Mouse (Mus musculus) ovary, adult 2 months (tissue): Measurements from ENCODE around the gene Agt. TPM values are rescaled to one million over a fixed set of nuclear protein-coding genes. Genes with fewer than 3 reads are reported as not detected.

Source experiments
- polyA plus RNA-seq: library from polyadenylated mRNA; depleted of rRNA; stranded (reverse); fragments of >200 nt; gene quantifications from 2 replicates; pipeline ENCODE4 v1.2.3, GENCODE M21; 2012; rRNA removed

Agt gene
- 163 and 220 TPM in 2 replicates for polyA plus RNA-seq

DNA sequence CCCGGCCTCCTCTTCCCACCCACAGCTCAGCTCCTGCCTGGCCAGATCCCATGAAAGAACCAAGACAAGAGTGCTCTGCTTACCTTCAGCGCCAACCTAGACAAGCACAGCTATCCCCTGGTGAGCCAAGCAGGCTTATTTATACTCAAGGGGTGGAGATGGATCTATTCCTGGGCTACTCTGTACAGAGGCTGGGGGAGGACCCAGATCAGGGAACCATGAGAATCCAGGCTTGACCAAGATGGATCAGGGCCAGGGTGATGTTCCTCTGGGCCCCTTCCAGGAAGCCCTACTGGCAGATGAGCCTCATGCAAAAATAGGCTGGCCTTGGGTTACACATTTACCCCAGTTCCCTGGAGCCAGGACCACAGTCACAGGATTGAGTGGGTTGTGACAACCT is at the start of gene Agt:
Gene Agt (minus strand): TSS at position 114 of the 400 bp plus-strand sequence.

DNA sequence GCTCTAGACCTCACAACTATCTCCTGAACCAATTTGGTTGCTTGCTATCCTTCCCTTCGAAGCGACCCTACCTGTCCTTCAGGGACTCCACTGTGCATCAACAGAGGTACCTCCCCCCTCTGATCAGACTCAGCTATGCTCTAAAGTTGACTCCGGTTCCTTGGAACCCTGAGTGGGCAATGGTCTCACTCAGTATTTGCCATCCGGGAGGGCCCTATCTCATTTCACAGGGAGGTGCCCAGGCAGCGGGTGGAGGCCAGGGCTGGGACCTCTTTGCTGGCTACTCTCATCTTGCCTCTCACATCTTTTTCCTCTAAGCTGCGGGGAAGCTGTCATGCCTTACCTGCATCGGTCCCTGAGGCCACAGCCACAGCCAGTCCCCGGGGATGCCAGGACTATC is 6.3 kb upstream of the Agt start, which contains the start of gene Capn9:
Gene Capn9 (plus strand): TSS at position 301 of the 400 bp plus-strand sequence.

DNA sequence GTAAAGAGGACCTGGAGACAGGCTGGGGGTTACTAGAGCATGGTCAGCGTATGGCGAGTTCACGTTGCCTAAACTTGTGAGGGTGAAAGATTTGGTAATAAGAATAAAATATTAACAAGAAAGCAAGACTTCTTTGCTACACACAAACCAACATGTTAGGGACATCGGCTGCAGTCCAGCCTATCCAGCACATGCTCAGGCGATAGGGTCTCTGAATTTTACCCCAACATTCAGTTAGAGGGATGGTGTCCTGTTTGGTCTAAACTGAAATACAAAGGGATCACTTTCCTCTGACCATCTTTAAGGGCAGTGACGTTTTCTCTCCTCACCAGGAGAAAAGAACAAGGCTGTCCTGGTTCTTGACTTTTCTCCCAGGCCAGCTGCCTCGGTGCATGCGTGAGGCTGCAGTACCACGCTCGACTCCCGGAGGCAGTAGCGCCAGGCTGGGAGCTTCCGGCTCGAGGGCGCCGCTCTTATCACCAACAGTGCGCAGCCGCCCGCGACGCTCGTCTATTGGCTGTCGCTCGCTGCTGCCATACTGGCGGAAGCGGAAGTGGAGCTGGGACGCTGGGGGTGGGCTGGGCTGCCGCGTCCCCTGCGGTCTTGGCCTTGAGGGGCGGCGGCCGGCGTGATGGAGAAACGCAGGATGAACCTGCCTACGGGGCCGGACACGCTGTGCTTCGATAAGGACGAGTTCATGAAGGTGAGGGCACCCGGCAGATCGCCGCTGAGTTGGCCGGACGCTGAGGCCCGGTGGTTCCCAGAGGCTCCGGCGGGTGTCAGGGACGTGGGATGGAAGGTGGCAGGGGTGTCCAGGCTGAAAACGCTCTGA is 49.0 kb downstream of the Agt start, which contains the start of gene Cog2:
Gene Cog2 (plus strand): TSS at position 519 of the 832 bp plus-strand sequence.

Other genes starting within 250 kb of the Agt start
- gene Pgbd5, start 130.0 kb downstream of the Agt start, polyA plus RNA-seq: 29.5 and 52.0 TPM in 2 replicates
- 27.5 and 28.2 TPM in 2 replicates for gene Cog2, start 48.9 kb downstream of the Agt start, polyA plus RNA-seq
- gene Capn9, start 6.4 kb upstream of the Agt start, polyA plus RNA-seq: 0.07 and 0.18 TPM in 2 replicates
- 69.5 and 83.6 TPM in 2 replicates for gene 2310022B05Rik, start 93.7 kb upstream of the Agt start, polyA plus RNA-seq
- gene Ttc13, start 152.3 kb upstream of the Agt start, polyA plus RNA-seq: 25.6 and 26.2 TPM in 2 replicates
- 27.6 and 32.5 TPM in 2 replicates for gene Arv1, start 152.4 kb upstream of the Agt start, polyA plus RNA-seq
- 0.53 and 0.94 TPM in 2 replicates for gene Fam89a, start 182.1 kb upstream of the Agt start, polyA plus RNA-seq
- gene Trim67, start 223.4 kb upstream of the Agt start, polyA plus RNA-seq: 0.10 and 0.12 TPM in 2 replicates